Mouse (Mus musculus): ENCODE measurements at regions not wholly inside any gene's neighbourhood (a gene's known extent, or its start where the extent isn't known, plus 50 kb on each side); places are given as distances from the start of the nearest gene placed in this dataset.

DNA sequence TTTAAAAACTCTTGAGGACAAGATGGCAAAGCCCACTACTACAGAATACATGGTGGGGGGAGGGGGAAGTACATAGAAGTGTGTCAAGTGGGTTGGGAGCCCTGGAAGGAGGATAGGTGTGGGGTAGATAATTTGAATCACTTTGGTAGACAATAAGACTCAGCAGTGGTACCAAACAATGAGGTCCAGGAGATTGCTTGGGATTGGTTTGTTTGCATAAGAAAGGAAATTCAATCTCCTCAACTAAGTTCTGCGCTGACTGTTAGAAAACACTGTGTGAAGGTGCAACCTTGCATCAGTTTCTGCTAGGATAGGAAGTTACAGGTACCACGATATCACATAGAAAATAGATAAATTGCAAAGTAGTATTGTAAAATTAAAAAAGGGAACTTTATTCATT lies 1595.6 kb upstream of the Pcdh7 start:
- peak; percentile 92 for DNase-seq (ENCODE audit: low read depth, low spot score)

DNA sequence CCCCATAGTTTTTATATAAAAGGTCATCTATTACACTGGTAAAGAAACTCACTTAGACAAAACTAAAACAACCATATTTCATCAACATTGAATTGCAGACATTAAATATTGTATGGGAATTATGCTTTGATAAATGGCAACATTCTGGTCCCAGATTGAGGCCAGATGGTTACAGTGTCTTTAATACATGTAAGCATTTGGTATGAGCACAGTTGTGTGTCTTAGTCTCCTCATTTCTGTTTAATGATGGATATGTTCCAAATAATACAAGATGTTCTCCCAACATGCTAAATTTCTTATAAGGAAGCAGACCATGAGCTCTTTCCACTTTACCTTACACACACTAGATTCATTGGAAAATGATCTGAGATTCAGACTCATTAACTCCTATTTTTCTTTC lies 1576.2 kb upstream of the Pcdh7 start:
- no peak for DNase-seq (ENCODE audit: low read depth, low spot score)
